Comparison of ENCODE assay signal across 10 mouse cellular contexts in genomic region chr1:194885687-194886077, GRCm38 (mm10). TPM values are rescaled to one million over a fixed set of nuclear protein-coding genes. Genes with fewer than 3 reads are reported as not detected.
DNase-seq lines count a peak whose midpoint lies in the region; ATAC-seq and TF ChIP-seq lines count a peak whose summit lies in the region.
"Had no signal": no experiment of that assay in that cellular context is flagged by ENCODE, and none has a peak within 500 bp of the region (broad histone marks: within the 10 kb centered on the region; RNA-seq: fewer than 3 reads in every experiment).

No protein-coding gene starts in this region.

- peak; percentile 40 for DNase-seq in midbrain, postnatal 0 days (ENCODE audit: low spot score)
- peak; percentile 75 to 81 for DNase-seq in frontal cortex, adult 2 months (ENCODE audit: extremely low spot score in 1 of 2, low spot score in 1 of 2)
- DNase-seq in heart, postnatal 36 days = peak; percentile 86 to 87
- peak; percentile 64 for DNase-seq in lung, postnatal 36 days
- peak; percentile 34 for DNase-seq in urinary bladder, adult 2 months (ENCODE audit: low spot score)
- DNase-seq in midbrain, embryonic 10.5 days (ENCODE audit: low spot score) = no peak

- ATAC-seq in midbrain, postnatal 0 days (ENCODE audit: low FRiP score) = no peak
- no peak for ATAC-seq in midbrain, embryonic 16.5 days
- ATAC-seq in hindbrain, embryonic 13.5 days (ENCODE audit: low FRiP score) = no peak

- intact Hi-C loops in heart, postnatal 36 days (cut with DNase I) = no loop called here

- no peak for TF ChIP-seq CTCF in midbrain, postnatal 0 days (IDR thresholded peaks at IDR 0.05)

- 71% methylated on average over 5 of the region's 5 CpGs for WGBS in midbrain, postnatal 0 days
- 80% methylated on average over 5 of the region's 5 CpGs for WGBS in midbrain, embryonic 16.5 days
- WGBS in midbrain, embryonic 10.5 days = 89% methylated on average over 5 of the region's 5 CpGs
- WGBS in hindbrain, embryonic 13.5 days = 77% methylated on average over 5 of the region's 5 CpGs

- no peak overlapping the region for H3K4me3 ChIP-seq in midbrain, postnatal 0 days (ENCODE audit: low read depth, low read length)
- H3K4me3 ChIP-seq in midbrain, embryonic 16.5 days (ENCODE audit: low read depth, low read length) = no peak overlapping the region
- no peak overlapping the region for H3K4me3 ChIP-seq in midbrain, embryonic 10.5 days
- H3K4me3 ChIP-seq in hindbrain, embryonic 13.5 days = no peak overlapping the region
- H3K4me3 ChIP-seq: erythroblast, embryonic 14.5 days had no signal

- no peaks in the 10 kb centered on the region for H3K9me3 ChIP-seq in midbrain, postnatal 0 days (ENCODE audit: low read length)
- no peaks in the 10 kb centered on the region for H3K9me3 ChIP-seq in midbrain, embryonic 16.5 days (replicated peaks; ENCODE audit: control insufficient read depth, low read length, poor library complexity, severe bottlenecking)
- no peaks in the 10 kb centered on the region for H3K9me3 ChIP-seq in midbrain, embryonic 10.5 days (replicated peaks)
- H3K9me3 ChIP-seq in hindbrain, embryonic 13.5 days = no peaks in the 10 kb centered on the region

- H3K36me3 ChIP-seq in midbrain, postnatal 0 days (ENCODE audit: insufficient read depth, low read length) = no peaks in the 10 kb centered on the region
- H3K36me3 ChIP-seq in midbrain, embryonic 16.5 days (ENCODE audit: control insufficient read depth, insufficient read depth, low read length) = no peaks in the 10 kb centered on the region
- no peaks in the 10 kb centered on the region for H3K36me3 ChIP-seq in midbrain, embryonic 10.5 days
- no peaks in the 10 kb centered on the region for H3K36me3 ChIP-seq in hindbrain, embryonic 13.5 days

- no peaks in the 10 kb centered on the region for H3K27me3 ChIP-seq in midbrain, postnatal 0 days (ENCODE audit: insufficient read depth, low read length)
- H3K27me3 ChIP-seq in midbrain, embryonic 16.5 days (ENCODE audit: control insufficient read depth, insufficient read depth, low read depth, low read length) = no peaks in the 10 kb centered on the region
- no peaks in the 10 kb centered on the region for H3K27me3 ChIP-seq in midbrain, embryonic 10.5 days (ENCODE audit: low read depth, poor library complexity, severe bottlenecking)
- H3K27me3 ChIP-seq in hindbrain, embryonic 13.5 days = no peaks in the 10 kb centered on the region

- H3K4me2 ChIP-seq in midbrain, postnatal 0 days (ENCODE audit: low read depth, low read length, poor library complexity, severe bottlenecking) = no peak overlapping the region
- no peak overlapping the region for H3K4me2 ChIP-seq in midbrain, embryonic 16.5 days (ENCODE audit: low read length)
- H3K4me2 ChIP-seq in hindbrain, embryonic 13.5 days = no peak overlapping the region

- no peak overlapping the region for H3K9ac ChIP-seq in midbrain, postnatal 0 days (replicated peaks; ENCODE audit: low read length, poor library complexity, severe bottlenecking)
- H3K9ac ChIP-seq in midbrain, embryonic 16.5 days (ENCODE audit: low read depth, low read length) = no peak overlapping the region
- no peak overlapping the region for H3K9ac ChIP-seq in hindbrain, embryonic 13.5 days

- H3K27ac ChIP-seq in midbrain, postnatal 0 days (ENCODE audit: low read depth, low read length) = no peak overlapping the region
- H3K27ac ChIP-seq in midbrain, embryonic 16.5 days (ENCODE audit: low read length) = no peak overlapping the region
- no peak overlapping the region for H3K27ac ChIP-seq in midbrain, embryonic 10.5 days (replicated peaks)
- H3K27ac ChIP-seq in hindbrain, embryonic 13.5 days = no peak overlapping the region
- H3K27ac ChIP-seq: macrophage had no signal

- 0 out of 2 replicates have a peak, but pooled peaks cover 3% of the 10 kb centered on the region for H3K4me1 ChIP-seq in midbrain, postnatal 0 days (ENCODE audit: insufficient read depth, low read length)
- H3K4me1 ChIP-seq in midbrain, embryonic 16.5 days (ENCODE audit: control insufficient read depth, insufficient read depth, low read length) = no peaks in the 10 kb centered on the region
- no peaks in the 10 kb centered on the region for H3K4me1 ChIP-seq in midbrain, embryonic 10.5 days
- H3K4me1 ChIP-seq in hindbrain, embryonic 13.5 days (replicated peaks) = no peaks in the 10 kb centered on the region

RNA-seq across cellular contexts. Expression of gene Cd34, which starts 52.9 kb away (rescaled TPM):
- 18.5 and 23.9 TPM in 2 replicates for total RNA-seq in midbrain, postnatal 0 days (2014; rRNA removed)
- 17.6 and 20.3 TPM in 2 replicates for polyA plus RNA-seq in midbrain, postnatal 0 days (2015; fragmentation: Nextera tagmentation; extraction: Ambion mirVana)
- polyA plus RNA-seq in midbrain, embryonic 16.5 days (2015; fragmentation: Nextera tagmentation; extraction: Ambion mirVana) = 22.5 and 28.3 TPM in 2 replicates
- polyA plus RNA-seq in frontal cortex, adult 2 months (2012; rRNA removed) = 43.8 and 48.6 TPM in 2 replicates
- total RNA-seq in heart, postnatal 36 days (2021) = 100 to 1,000 TPM; 102 to 112 TPM
- 234 and 240 TPM in 2 replicates for polyA plus RNA-seq in urinary bladder, adult 2 months (2012; rRNA removed)
- polyA plus RNA-seq in midbrain, embryonic 10.5 days (2016; fragmentation: Nextera tagmentation; extraction: Ambion mirVana) = 51.5 and 56.2 TPM in 2 replicates
- 37.6 and 39.2 TPM in 2 replicates for polyA plus RNA-seq in hindbrain, embryonic 13.5 days (2015; fragmentation: Nextera tagmentation; extraction: Ambion mirVana)
